Mouse (Mus musculus): ENCODE results near the gene Sfrp5.

DNA sequence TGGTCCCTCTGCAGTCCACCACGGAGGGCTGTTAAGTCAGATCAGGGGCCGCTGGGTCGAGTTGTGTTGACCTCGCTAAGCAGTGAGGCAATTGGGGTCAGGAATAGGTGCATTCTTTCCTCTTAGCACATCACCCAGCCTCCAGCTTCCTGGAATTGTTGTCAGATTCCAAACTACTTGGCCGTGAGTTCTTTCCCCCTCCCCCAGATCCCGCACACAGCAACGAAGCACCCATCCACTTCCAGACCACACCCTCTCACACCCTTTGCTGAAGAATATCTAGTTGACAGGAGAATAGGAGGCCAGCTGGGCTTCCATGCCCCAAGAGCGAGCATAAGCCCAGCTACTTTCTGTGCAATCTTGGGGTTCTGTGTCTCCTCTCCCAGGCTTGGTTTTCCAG, 9.9 kb upstream of the Sfrp5 start:
- TF ChIP-seq GATA1 (IDR thresholded peaks at IDR 0.05; ENCODE audit: borderline replicate concordance, low read length): no peak
- no peak for TF ChIP-seq FLI1 (IDR thresholded peaks at IDR 0.05; ENCODE audit: low read length)

All from megakaryocyte, embryonic 14.5 days (primary cell).